Mouse (Mus musculus) cerebellum, adult 9-11 months (tissue): Measurements from ENCODE around the gene Clstn1.

Experiments
- DNase-seq: peaks from one replicate; pipeline ENCODE4 v3.0.0; 2022

Clstn1 gene

DNA sequence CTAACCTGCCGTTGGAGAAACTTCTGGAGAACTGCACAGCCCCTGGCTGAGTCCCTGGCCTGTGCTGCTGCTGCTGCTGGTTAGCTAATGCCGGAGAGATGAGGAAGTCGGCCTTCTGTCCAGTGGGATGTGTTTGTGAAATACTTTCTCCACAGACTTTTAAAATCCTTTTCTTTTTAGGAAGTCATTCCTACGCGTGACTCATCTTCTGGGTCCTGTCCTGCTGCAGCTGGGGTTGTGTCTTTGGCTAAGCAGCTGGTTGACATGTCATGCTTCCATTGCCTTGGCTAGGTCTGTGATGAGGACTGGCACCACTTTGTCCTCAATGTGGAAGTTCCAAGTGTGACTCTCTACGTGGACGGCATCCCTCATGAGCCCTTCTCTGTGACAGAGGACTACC lies 51.7 kb downstream of the Clstn1 start:
- DNase-seq = no peak

DNA sequence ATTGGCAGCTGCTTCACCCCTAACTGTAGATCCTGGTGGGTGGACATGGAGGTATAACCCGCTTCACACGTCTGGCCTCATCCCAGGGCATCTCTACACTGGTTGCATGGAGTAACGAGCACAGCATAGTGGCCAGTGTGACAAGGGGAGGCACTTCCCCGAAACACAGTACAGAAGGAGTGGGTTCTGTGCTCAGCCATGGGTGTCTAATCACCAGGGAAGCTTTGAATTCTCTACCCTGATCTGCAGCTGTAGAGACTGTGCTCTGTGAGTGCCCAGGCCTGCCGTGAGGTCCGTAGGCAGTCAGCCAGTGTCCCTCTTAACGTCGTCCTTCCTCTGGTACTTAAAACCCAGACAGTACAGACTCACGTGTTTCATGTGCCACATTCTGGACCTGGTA lies 54.6 kb downstream of the Clstn1 start:
- no peak for DNase-seq

- DNase-seq = no peak
Observed at GRCm38 (mm10) chr4:149641400-149641799, 55.1 kb downstream of the Clstn1 start.

DNA sequence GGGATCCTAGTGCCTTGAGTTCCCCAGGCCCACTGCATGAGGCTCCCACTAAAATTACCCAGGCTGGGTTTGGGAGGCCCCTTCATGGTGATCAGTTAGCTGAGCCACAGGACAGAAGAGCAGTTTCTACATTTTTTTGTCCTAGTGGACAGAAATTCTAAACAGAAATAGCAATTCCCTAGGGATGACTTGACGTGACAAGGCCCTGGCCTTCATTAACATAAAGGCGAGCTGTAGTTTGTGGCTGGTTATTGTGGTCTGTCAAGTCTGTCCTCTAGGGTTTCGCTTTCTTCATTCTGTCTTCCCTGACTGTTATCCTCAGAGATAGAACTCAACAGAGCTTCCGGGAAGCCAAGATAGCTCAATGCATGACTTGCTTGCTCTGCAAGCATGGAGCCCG lies 55.7 kb downstream of the Clstn1 start:
- DNase-seq = no peak

GRCm38 (mm10) chr4:149645761-149646160 lies 59.5 kb downstream of the Clstn1 start:
- no peak for DNase-seq

GRCm38 (mm10) chr4:149648031-149648805 lies 62.0 kb downstream of the Clstn1 start:
- no peak for DNase-seq

DNA sequence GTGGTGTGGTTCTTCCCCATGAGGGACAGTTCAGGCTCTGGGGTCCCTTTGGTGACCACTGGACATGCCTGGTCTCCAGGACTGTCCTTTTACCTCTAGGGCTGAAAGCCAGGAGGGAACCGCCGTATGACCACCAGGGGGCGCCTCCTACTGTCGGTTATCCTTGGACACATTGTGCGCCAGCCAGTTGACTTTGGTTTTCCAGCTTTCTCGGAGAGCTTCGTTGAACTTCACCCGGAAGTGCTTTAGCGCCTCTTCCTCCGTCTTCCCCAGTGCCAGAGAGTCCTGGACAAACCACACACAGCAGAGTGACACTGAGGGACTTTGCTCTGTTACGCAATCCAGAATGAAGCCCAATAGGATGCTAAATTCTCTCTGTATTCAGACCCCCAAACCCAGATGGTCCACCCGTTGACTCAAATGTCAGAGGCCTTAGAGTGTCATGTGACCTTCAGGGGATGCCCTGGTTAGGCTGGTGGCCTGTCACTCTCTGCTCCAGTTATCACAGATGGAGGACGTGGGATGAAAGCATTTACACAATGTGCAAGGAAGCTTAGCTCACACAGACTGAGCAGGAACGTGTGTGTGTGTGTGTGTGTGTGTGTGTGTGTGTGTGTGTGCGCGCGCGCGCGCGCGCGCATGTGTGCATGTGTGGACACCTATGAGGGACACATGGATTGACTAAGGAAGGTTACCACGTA lies 64.4 kb downstream of the Clstn1 start:
- peak; percentile 73 for DNase-seq

- no peak for DNase-seq
Observed at GRCm38 (mm10) chr4:149654232-149654631, 68.0 kb downstream of the Clstn1 start.

- DNase-seq = no peak
Observed at GRCm38 (mm10) chr4:149657858-149658416, 71.7 kb downstream of the Clstn1 start.

DNA sequence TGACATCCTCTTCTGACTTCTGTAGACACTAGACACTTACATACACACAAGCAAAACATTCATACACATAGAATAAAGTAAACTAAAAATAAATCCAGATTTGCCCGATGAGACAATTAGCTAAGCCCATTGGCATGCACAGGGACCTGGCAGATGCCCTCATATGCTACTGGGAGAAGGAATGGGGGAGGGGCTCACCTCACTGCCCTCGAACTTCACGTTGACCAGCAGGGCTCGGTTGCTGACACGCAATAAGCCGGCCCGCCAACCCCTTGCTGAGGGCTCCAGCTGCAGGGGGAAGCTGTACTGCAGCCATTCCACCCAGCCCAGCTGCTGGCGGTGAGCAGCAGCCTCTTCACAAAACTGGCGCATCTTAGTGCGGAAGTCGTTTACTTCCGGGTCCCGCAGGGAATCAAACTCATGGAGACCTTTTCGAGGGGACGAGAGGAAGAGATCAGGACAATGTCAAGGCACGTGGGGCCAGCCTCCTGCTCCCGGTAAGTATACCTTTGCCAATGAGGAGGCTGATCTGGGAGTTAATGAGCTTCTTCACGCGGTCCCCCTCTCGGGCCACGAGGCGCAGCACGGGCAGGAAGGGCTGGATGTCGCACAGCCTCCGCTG lies 73.3 kb downstream of the Clstn1 start:
- DNase-seq = no peak

DNA sequence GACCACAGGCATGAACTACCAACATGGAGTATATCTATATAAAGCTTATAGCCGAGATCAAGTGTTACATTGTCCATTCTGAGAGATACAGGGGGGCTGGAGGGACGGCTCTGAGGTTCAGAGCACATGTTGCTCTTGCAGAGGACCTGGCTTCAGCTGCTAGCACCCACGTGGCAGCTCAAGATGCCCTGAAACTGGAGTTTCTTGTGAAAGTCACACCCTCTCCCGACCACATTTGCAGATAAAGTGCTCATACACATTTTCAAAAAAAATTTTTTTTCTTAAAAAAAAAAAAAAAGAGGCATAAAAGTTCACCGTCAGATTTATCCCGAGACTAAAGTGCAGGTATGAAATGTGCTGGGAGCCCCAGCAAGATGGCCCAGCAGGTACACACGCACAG lies 74.3 kb downstream of the Clstn1 start:
- DNase-seq = no peak

DNA sequence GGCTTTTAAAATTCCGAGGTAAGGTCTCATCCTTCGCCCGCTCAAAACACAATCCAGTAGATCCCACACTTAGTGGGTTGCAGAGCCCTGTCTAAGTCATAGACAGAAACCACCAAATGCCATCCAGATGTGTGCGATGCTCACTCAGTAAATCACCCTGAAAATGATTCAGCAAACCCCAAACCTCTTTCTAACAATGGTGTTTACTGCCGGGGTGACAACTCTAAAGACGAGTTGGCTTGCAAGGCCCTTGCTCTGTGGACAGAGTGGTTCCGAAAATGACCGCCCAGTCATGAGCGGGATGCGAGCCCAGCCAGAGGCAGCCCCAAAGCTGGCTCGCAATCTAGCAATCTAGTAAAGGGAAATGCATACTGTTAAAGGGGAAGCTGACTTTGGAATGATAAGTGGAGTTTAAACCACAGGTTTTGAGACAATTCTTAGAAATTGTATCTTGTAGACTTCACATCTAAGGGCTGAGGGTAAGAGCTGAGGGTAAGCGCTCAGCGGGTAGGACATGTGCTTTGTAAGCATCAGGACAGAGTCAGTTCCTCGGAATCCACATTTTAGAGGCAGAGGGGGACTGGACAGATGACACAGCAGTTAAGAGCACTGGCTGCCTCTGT lies 75.8 kb downstream of the Clstn1 start:
- DNase-seq = no peak

- no peak for DNase-seq
Observed at GRCm38 (mm10) chr4:149663849-149664503, 77.7 kb downstream of the Clstn1 start.

- DNase-seq = no peak
Observed at GRCm38 (mm10) chr4:149665016-149665691, 78.9 kb downstream of the Clstn1 start.

GRCm38 (mm10) chr4:149665692-149666090 lies 79.4 kb downstream of the Clstn1 start:
- DNase-seq = no peak

DNA sequence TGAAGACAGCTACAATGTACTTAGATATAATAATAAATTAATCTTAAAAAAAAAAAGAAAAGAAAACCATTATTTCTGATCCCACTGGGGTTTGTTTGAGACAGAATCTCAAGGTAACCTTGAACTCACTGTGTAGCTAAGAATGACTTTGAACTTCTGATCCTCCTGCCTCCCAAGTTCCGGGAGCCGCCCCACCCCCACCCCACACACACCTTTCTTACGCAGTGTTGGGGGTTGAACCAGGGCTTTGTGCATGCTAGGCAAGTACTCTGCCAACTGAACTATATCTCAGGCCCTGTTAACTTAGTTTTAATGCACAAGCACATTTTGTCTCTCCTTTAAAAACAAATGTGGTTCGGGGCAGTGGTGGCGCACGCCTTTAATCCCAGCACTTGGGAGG lies 84.9 kb downstream of the Clstn1 start:
- no peak for DNase-seq

GRCm38 (mm10) chr4:149672747-149673146 lies 86.5 kb downstream of the Clstn1 start:
- DNase-seq = no peak

GRCm38 (mm10) chr4:149674814-149675377 lies 88.6 kb downstream of the Clstn1 start:
- no peak for DNase-seq

DNA sequence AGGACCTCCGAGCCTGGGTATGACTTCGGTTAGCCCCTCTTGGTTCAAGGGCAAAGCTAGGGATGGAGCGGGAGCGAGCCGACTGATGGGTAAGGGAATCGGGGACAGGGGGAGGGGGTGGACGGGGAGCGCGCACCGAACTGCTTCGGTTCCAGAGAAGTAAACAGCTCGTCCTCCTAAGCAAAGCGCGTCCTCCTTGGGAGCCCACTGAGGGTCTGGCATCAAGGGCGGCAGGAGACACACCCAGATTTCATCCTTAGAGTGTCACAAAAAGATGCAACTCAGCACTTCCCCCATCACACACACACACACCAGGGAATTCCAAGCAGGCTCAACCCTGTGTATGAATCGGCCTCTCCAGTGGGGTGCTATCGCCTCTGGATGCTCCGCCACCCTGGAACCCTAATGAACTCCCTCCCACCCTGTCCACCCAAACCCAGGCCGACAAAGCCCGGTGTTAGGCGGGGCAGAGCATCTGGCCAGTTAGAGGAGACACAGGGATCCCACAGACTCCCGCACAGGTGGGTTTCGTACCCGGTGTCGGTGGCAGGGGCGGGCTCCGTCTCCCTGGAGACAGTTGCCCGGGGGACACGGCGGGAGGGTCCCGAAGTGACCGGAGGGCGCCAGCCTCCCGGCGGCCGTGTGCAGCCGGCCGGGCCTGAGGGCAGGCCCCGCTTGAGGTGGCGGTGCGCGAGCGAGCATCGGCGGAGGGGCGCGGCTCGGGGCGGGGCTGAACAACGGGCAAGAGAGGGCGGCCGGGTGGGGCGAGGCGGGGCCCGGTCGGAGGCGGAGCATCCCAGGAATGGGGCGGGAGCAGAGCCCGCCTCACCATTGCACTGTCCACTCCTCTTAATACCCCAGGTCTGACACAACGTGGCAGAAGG lies 89.4 kb downstream of the Clstn1 start:
- peak; percentile 87 for DNase-seq

DNA sequence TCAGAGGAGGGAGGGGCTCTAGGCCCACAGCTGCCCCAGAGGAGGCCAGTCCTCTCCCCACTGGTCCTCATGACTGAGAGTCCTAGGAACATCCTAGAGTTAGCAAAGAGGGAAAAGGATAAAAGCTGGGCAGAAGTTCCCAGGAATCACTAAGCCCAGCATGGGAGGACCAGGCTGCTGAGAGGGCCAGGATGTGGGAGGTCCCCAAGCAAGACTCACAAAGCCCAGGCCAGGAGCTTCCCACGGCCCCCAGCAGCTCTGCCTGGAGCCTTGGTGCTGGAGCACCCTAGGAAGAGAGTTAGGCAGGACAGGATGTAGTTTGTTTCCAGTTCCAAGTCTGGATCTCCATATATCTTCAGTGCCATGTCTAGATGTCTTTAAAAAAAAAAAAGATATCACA lies 91.7 kb downstream of the Clstn1 start:
- DNase-seq = no peak
